Mouse (Mus musculus): ENCODE measurements around the gene Tjp2.

DNA sequence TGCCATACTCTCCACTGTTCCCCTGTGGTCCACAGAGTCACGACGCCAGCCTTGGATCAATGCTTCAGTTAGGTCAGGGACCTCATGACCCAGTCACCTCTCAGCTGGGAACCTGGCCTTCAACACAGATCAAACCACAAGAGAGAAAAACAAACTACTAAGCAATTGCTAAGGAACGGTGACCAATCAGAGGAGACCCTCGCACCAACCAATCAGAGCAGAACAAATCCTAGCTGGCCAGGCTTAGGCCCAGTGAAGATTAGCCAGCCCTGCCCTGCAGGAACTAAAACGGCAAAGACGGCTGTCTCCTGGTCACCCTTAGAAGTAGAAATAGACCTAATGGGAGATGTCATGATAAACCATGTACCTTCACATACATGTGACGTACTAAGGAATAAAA is 46.5 kb upstream of the Tjp2 start:
- TF ChIP-seq CTCF (IDR thresholded peaks at IDR 0.05; ENCODE audit: borderline replicate concordance, extremely low read depth, insufficient read depth, insufficient read length): no peak
- no peak for TF ChIP-seq POLR2A (IDR thresholded peaks at IDR 0.05; ENCODE audit: borderline replicate concordance, extremely low read depth, insufficient read depth, insufficient read length, poor library complexity, severe bottlenecking)
